Mouse (Mus musculus) embryonic facial prominence, embryonic 14.5 days (tissue): Measurements from ENCODE around the gene Meis2. TPM values are rescaled to one million over a fixed set of nuclear protein-coding genes. Genes with fewer than 3 reads are reported as not detected.

Source experiments
- ATAC-seq: fragments of 200-750 bp; cut with Nextera tagmentation; 2 replicates; pipeline ENCODE4 v1.8.0; 2017; ENCODE audit warnings: low read depth, moderate number of reproducible peaks, moderate TSS enrichment
- DNase-seq: peaks from one replicate; pipeline ENCODE4 v3.0.0-alpha.2; 2015; ENCODE audit warnings: low spot score
- H3K27ac ChIP-seq: fragments of 300-500 bp; sonication (generic); replicated peaks from 2 replicates; pipeline ENCODE4 v1.5.1; 2014; ENCODE audit warnings: low read depth, mild to moderate bottlenecking, low read length, moderate library complexity
- H3K27me3 ChIP-seq: fragments of 300-500 bp; sonication (generic); replicated peaks from 2 replicates; pipeline ENCODE4 v1.6.1; 2014; ENCODE audit warnings: low read length; ENCODE audit not compliant: control insufficient read depth, insufficient read depth
- H3K36me3 ChIP-seq: fragments of 300-500 bp; sonication (generic); 2 replicates; pipeline ENCODE4 v1.6.1; 2014; ENCODE audit warnings: low read length, mixed read lengths; ENCODE audit not compliant: control insufficient read depth, insufficient read depth
- H3K4me1 ChIP-seq: fragments of 300-500 bp; sonication (generic); 2 replicates; pipeline ENCODE4 v1.6.1; 2014; ENCODE audit warnings: antibody characterized with exemption, low read length; ENCODE audit not compliant: control insufficient read depth, insufficient read depth
- H3K4me2 ChIP-seq: fragments of 300-500 bp; sonication (generic); 2 replicates; pipeline ENCODE4 v1.6.1; 2014; ENCODE audit warnings: low read depth, mild to moderate bottlenecking, low read length, moderate library complexity, mixed read lengths
- H3K4me3 ChIP-seq: fragments of 300-500 bp; sonication (generic); 2 replicates; pipeline ENCODE4 v1.5.1; 2014; ENCODE audit warnings: low read depth, mild to moderate bottlenecking, low read length
- H3K9ac ChIP-seq: fragments of 300-500 bp; sonication (generic); 2 replicates; pipeline ENCODE4 v1.6.1; 2014; ENCODE audit warnings: low read depth, mild to moderate bottlenecking, low read length, moderate library complexity, mixed read lengths
- H3K9me3 ChIP-seq: fragments of 300-500 bp; sonication (generic); 2 replicates; pipeline ENCODE4 v1.6.1; 2016; ENCODE audit warnings: low read length; ENCODE audit not compliant: control insufficient read depth
- WGBS: fragments of 180-500 bp; shearing (Covaris S2); extraction: QIAGEN DNeasy Blood & Tissue Kit; methylation state at CpG from one replicate; pipeline ENCODE4 v1.1.7; 2014; 5-methylcytosine and 5-hydroxymethylcytosine counted together
- polyA plus RNA-seq: library from polyadenylated mRNA; unstranded; fragments of >200 nt; fragmentation: Nextera tagmentation; extraction: Ambion mirVana; gene quantifications from 2 replicates; pipeline ENCODE4 v1.2.1, GENCODE M21; 2014

The Meis2 gene
- polyA plus RNA-seq, 1 experiment from 2014 or later, result 30.4 TPM

DNA sequence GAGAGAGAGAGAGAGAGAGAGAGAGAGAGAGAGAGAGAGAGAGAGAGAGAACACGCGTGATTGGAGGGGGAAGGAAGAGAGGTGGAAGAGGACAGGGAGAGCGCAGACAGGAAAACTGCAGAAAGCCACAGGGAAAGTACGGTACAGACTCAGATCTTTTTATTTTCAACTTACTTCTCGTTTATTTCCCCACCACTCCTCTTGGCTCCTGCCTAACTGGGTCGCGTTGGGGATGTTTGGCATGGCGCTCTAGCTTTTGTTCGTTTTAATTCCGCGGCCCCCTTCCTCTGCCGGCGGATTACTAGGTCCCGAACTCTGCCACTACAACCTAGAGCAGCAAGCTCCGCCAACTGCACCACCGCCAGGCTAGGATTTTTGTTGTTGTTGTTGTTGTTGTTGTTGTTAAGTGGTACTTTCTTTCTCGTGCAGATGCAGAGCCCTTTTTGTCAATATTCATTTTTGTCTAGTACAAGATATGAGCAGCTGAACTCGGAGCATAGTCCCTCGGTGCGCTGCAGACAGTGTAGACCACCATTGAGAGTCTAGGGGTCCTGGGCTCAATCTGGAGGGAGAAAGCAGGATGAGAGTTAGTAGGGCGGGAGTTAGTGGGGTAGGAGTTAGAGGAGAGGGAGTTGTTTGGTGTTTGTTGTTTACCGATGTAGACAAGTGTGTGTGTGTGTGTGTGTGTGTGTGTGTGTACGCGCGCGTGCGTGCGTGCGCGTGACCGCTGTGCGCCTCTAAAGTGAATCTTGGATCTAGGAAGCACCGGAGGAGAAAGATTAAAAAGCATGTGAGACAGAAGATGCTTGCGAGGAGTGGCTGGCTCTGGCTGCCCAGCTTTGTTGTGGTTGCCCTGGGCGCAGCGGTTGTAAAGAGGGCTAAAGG is 660 bp upstream of the Meis2 start:
- Histone ChIP-seq H3K4me2 (peak overlapping the region; percentile 77), H3K4me1 (0 out of 2 replicates have a peak, but pooled peaks cover 5% of the 10 kb centered on the region), H3K9me3 (no peaks in the 10 kb centered on the region), H3K27me3 (peaks cover 3% of the 10 kb centered on the region; the same call in 1 of the 2 replicates), H3K9ac (peak overlapping the region; percentile 95), H3K4me3 (peak overlapping the region; percentile 71), H3K36me3 (no peaks in the 10 kb centered on the region), H3K27ac (peak overlapping the region; percentile 96)
- peak; percentile 71 for DNase-seq
- peak; percentile 13 for ATAC-seq
- WGBS, result 0% methylated on average over 36 of the region's 36 CpGs

DNA sequence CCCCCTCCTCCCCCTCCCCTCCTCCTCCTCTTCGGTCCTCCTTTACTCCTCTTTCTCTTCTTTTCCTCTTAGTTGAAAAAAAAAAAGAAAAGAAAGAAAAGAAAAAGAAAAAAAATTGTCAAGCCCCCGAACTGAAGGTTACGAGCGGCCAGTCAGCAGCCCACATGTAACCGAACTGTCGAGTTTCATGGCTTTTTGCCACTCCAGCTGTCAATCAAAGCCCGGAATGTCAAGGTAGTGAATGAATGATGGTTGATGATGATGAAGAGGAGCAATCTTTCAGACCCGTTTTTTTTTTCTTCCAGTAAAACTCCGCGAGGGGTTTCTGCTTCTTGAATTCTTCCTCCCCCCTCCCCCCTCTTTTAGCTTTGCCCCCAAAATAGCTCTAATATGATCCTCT is 582 bp downstream of the Meis2 start:
- H3K4me2 ChIP-seq, result peak overlapping the region; percentile 77
- peak overlapping the region; percentile 96 for H3K27ac ChIP-seq
- H3K4me1 ChIP-seq, result 0 out of 2 replicates have a peak, but pooled peaks cover 14% of the 10 kb centered on the region
- H3K9me3 ChIP-seq, result no peaks in the 10 kb centered on the region
- no peak for ATAC-seq
- peak; percentile 73 for DNase-seq
- H3K36me3 ChIP-seq, result no peaks in the 10 kb centered on the region
- H3K27me3 ChIP-seq, result peaks cover 3% of the 10 kb centered on the region; the same call in 1 of the 2 replicates
- under 1% methylated on average over 10 of the region's 10 CpGs for WGBS
- peak overlapping the region; percentile 95 for H3K9ac ChIP-seq
- peak overlapping the region; percentile 71 for H3K4me3 ChIP-seq

DNA sequence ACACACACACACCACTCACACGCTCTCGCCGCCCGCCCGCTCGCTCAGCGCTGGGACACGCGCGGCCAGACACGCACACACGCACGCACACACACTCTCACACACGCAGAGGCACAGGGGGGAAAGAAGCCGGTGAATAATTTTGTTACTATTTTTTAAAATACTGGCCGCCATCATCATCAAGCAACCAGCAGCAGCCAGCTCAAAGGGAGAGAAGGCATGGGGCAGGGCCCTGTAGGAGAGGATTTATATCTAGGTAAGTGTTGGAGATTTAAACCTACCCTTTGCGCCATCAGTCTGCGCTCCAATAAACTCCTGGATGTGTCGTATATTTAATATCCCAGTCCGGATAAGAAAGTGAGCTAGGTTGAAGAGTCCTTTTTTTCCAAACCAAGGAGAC is 1.1 kb downstream of the Meis2 start:
- peaks cover 19% of the 10 kb centered on the region; the same call in 1 of the 2 replicates for H3K4me1 ChIP-seq
- no peak for DNase-seq
- H3K36me3 ChIP-seq, result no peaks in the 10 kb centered on the region
- under 1% methylated on average over 10 of the region's 20 CpGs for WGBS
- no peaks in the 10 kb centered on the region for H3K9me3 ChIP-seq
- peak overlapping the region; percentile 77 for H3K4me2 ChIP-seq
- peaks cover 3% of the 10 kb centered on the region; the same call in 1 of the 2 replicates for H3K27me3 ChIP-seq
- peak overlapping the region; percentile 71 for H3K4me3 ChIP-seq
- H3K27ac ChIP-seq, result peak overlapping the region; percentile 96
- H3K9ac ChIP-seq, result peak overlapping the region; percentile 95
- no peak for ATAC-seq

DNA sequence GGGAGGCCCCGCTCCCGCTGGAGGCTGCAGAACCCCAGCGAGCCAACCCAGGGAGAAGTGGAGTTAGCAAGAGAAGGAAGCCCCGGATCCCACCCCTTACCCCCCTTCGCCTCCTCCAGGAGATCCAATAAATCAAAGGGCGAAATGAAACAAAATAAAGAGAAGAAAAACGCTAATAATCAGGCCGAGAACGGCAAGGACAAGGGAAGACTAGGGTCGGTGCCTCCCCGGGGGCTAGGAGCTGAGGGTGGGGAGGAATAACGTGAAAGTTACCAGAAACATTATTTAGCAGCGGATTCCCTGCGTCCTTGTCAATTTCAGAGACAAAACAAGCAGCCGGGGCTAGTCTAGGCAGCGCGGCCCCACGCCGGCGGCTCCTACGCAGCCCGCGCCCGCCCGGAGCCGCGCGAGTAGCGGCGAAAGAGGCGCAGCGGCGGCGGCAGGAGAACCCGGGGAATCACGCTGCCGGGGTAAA is 1.8 kb downstream of the Meis2 start:
- peaks cover 19% of the 10 kb centered on the region; the same call in 1 of the 2 replicates for H3K4me1 ChIP-seq
- ATAC-seq, result no peak

DNA sequence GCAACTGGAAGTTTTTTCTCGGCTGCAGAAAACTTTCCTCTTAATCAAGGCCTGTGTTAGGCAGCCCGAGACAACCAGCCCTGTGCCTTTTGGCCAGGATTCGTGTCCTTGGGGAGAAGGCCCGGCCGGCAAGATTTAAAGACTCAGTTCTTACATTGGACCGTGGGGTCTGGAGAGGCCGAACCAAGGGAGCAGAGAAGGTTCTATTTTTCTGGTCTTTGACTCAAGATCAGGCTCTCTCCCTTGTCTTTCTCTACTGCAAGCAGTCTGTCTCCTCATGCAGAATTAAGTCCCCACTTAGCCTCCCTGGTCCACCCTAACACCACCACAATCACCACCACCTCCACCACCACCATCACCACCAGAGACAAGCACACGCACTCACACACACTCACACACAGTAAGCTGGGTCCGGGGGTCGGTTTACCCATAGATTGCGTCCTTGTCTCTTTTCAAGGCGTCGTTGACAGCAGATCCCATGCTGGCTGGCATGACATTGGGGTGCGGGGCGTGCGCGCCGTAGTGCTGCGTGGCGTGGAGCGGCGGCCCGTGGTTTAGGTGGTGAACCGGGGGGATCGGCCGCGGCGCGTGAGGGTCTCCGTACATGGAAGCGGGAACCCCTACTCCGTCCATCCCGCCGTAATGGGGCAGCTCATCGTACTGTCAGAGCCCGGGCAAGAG is 2.7 kb downstream of the Meis2 start:
- peak overlapping the region; percentile 77 for H3K4me2 ChIP-seq
- DNase-seq (no peak), ATAC-seq (no peak)
- no peaks in the 10 kb centered on the region for H3K9me3 ChIP-seq
- peak overlapping the region; percentile 95 for H3K9ac ChIP-seq
- no peaks in the 10 kb centered on the region for H3K36me3 ChIP-seq
- 1% methylated on average over 36 of the region's 36 CpGs for WGBS
- peak overlapping the region; percentile 96 for H3K27ac ChIP-seq
- peak overlapping the region; percentile 71 for H3K4me3 ChIP-seq
- H3K27me3 ChIP-seq, result no peaks in the 10 kb centered on the region; the same call in 1 of the 2 replicates
- H3K4me1 ChIP-seq, result peaks cover 19% of the 10 kb centered on the region; the same call in 1 of the 2 replicates

More for the DNA sequence above, 1.8 kb downstream of the Meis2 start:
- H3K9me3 ChIP-seq, result no peaks in the 10 kb centered on the region
- peak overlapping the region; percentile 95 for H3K9ac ChIP-seq
- peak overlapping the region; percentile 71 for H3K4me3 ChIP-seq
- WGBS, result 0% methylated on average over 26 of the region's 37 CpGs
- no peaks in the 10 kb centered on the region for H3K36me3 ChIP-seq
- peak overlapping the region; percentile 77 for H3K4me2 ChIP-seq
- peak overlapping the region; percentile 96 for H3K27ac ChIP-seq
- no peak for DNase-seq
- peaks cover 3% of the 10 kb centered on the region; the same call in 1 of the 2 replicates for H3K27me3 ChIP-seq

- DNase-seq (peak; percentile 74), ATAC-seq (no peak)
- peak overlapping the region; percentile 77 for H3K4me2 ChIP-seq
- H3K4me3 ChIP-seq, result peak overlapping the region; percentile 71
- peak overlapping the region; percentile 96 for H3K27ac ChIP-seq
- peaks cover 19% of the 10 kb centered on the region; the same call in 1 of the 2 replicates for H3K4me1 ChIP-seq
- no peaks in the 10 kb centered on the region for H3K27me3 ChIP-seq
- WGBS, result under 1% methylated on average over 20 of the region's 20 CpGs
- H3K36me3 ChIP-seq, result peaks cover 1% of the 10 kb centered on the region; the same call in 1 of the 2 replicates
- H3K9me3 ChIP-seq, result no peaks in the 10 kb centered on the region
- peak overlapping the region; percentile 95 for H3K9ac ChIP-seq
Measured at GRCm38 (mm10) chr2:116062251-116062651, 3.4 kb downstream of the Meis2 start.

DNA sequence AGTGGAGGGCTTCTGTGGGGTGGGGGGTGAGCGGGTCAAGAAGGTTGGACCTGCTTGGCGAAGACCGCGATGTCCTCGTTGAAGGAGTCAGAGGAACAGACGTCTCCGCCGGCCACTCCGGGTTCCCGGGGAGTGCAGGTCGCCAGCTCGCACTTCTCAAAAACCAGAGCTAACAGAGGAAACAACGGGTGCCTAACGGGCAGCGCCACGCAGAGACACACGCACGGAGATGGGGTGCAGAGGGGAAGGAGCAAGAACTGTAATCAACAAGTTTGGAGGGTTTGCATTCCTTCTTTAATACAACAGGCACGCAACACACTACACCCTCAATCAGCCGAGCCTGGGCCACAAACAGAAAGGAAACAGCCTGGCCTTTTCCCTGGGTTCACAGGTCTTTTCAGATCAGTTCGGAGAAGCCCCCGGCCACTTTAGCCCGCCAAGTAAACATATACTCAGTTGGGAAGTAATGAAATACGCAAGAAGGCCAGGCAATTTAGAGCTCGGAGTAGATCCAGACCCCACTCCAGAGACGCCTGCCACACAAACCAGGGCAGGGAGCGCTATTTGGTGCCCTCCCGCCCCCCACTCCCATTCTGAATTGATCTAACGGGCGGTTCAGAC is 4.1 kb downstream of the Meis2 start:
- ATAC-seq, result no peak
- peak overlapping the region; percentile 71 for H3K4me3 ChIP-seq
- no peaks in the 10 kb centered on the region for H3K9me3 ChIP-seq
- under 1% methylated on average over 30 of the region's 30 CpGs for WGBS
- peak overlapping the region; percentile 95 for H3K9ac ChIP-seq
- no peaks in the 10 kb centered on the region for H3K27me3 ChIP-seq
- H3K36me3 ChIP-seq, result peaks cover 8% of the 10 kb centered on the region; the same call in 1 of the 2 replicates
- peak overlapping the region; percentile 96 for H3K27ac ChIP-seq
- DNase-seq, result no peak
- H3K4me2 ChIP-seq, result peak overlapping the region; percentile 77
- peaks cover 19% of the 10 kb centered on the region; the same call in 1 of the 2 replicates for H3K4me1 ChIP-seq
